Mouse (Mus musculus): ENCODE measurements around the gene Fbxl2.

Gene Fbxl2

DNA sequence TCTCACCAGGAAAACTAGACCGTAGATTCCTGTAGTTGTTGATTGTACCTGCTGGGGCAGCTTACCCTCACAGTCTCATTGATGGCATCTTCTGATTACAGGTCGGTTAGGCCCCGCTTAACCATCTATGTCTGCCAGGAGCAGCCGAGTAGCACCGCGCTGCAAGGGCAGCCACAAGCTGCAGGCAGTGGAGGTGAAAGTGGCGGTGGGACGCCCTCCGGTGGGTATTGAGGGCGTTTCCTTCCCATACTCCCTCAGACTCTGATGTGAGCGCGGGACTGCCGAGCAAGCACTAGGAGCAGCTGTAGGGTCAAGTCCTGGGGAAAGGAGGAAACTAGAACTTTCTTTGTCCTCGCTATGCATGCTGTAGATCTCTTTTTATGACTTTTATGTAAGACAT lies 76.0 kb downstream of the Fbxl2 start:
- DNase-seq = no peak

DNA sequence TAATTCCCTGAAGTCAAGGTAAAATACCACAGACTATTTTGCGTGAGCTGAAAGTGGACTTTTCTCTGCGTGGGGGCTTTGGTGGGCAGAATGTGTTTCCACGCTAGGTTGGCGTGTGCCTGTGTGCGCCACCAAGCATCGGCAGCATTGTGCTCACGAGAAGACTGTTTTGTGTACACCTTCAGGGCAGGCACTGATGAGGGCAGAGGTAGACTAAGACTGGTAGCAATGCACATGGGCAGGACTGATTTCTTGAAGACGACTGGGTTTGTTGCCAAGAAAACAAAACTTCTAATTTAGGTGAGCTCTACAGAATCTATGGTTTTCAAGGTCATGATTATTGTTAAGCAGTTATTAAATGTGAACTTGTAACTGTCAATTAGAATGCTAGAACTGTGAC lies 76.6 kb downstream of the Fbxl2 start:
- no peak for DNase-seq

- DNase-seq = no peak
Observed at GRCm38 (mm10) chr9:113968967-113969366, 77.0 kb downstream of the Fbxl2 start.

- DNase-seq = no peak
Observed at GRCm38 (mm10) chr9:113966838-113967237, 79.2 kb downstream of the Fbxl2 start.

GRCm38 (mm10) chr9:113964415-113964814 lies 81.6 kb downstream of the Fbxl2 start:
- no peak for DNase-seq

DNA sequence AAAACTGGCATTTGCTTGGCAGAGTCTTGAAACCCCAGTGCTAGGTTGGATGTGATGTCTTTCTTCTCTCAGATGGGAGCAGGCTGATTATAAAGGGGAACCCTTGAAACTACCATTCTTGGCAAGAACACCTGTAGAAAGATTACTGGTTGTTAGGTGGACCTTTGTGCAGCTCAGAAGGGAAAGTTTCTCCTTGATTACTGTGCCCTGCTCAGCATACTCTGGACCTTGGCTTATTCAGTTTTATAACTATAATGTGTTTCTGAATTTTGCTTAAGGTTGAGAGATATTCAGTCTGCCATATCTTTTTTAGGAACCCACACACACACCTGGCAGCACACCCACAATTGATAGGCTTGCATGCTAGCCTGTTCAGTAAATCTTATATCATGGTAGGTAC lies 82.3 kb downstream of the Fbxl2 start:
- DNase-seq = no peak

GRCm38 (mm10) chr9:113957777-113958176 lies 88.2 kb downstream of the Fbxl2 start:
- DNase-seq = no peak

- DNase-seq = no peak
Observed at GRCm38 (mm10) chr9:113947216-113947615, 98.8 kb downstream of the Fbxl2 start.

GRCm38 (mm10) chr9:113943372-113943771 lies 102.6 kb downstream of the Fbxl2 start:
- no peak for DNase-seq

DNA sequence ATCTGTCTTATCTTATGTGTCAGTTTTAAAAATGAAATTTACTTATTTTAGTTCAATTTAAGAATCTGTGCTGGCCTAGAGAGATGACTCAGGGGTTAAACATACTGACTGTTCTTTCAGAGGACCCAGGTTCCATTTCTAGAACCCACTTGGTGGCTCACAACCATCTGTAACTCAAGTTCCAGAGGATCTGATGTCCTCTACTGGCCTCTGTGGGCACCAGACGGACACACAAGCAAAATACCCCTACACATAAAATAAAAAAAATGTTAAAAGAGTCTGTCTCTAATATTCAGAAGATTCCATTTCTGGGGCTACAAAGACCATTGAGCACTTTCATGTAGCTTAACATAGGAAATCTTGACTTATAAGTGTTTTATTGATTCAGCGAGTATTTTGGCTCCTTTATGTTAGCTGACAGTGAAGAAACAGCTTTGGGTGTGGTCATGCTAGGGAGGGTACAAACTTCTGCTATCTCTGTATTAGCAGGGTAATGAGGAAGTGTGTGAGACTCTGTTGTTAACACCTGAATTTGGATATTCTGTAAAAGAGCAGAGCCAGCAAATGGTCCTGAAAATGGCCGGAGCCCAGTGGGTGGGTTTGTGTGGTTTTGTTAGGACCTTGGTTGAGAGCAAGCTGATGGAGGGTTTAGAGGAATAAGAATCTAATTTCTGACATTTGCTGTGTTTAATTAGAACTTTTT lies 104.7 kb downstream of the Fbxl2 start:
- DNase-seq = no peak

DNA sequence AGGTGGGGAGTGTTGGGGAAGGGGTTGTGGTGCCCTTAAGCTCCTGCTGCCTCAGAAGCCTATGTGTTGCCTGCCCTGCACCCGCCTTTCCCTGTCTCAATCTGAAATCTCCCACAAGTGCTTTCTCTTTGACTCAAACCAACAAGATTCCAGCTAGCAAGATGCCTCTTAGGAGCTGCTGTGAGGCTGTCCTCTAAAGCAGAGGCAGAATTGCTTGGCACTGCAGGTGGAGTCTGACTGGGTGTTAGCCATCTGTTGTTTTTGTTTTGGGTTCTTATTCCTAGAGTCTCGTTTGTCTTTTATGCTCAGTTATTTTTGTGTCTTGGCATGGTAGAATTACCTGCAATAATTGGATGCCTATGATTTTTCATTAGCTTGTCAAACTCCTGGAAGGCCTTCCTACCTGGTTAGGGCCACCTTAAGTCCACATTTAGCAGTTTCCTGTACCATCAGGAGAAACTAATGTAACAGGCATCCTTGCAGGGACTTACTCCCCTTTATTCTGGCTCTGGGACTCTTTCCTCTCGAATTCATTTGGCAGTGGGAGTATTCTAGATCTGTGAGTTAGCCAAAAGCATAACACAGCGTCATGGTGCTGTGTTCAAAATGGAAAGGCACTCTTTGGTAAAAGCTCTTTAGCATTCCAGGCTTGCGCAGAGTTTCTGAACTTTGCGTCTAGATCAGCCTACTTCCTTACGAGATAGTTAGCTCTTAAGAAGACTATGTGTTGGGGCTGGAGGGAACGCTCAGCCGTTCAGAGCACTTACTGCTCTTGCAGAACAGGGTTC lies 106.7 kb downstream of the Fbxl2 start:
- DNase-seq = no peak

GRCm38 (mm10) chr9:113935638-113936037 lies 110.4 kb downstream of the Fbxl2 start:
- no peak for DNase-seq

DNA sequence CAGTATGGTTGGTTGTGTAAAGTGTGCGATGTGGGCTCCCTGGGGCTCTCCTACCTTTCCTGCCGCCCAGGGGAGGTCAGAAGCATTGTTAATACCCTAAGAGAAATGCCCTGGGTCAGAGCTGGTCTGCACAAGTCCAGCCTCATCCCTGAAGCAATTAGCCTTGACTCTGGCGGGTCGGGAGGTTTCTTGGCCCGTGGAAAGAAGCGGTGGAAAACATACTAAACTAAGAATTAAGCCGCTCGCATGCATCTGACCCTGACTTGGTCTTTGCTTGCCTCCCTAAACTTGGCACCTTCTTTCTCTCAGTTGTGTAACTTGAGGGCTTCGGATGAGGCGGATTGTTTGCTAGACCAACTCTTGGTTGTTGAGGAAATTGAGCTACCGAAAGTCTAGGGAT lies 113.5 kb downstream of the Fbxl2 start:
- no peak for DNase-seq

DNA sequence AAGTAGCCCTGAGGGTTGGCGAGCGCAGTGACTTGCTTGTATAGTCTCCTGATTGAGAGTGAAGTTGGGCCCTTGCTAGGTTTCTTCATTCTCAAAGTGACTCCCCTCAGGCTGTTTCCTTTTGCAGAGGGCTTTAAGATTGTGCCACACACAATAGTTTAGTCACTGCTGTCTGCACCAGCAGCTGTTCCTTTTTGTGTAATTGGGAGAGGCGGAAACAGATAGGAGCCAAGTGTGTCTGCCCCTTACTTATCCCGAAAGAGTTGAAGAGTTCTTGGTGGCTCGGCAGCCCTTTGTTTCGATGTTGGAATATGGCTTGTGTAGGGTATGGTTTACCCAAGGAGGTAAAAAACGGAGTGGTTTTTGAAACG lies 113.9 kb downstream of the Fbxl2 start:
- DNase-seq = peak in 1 of 2 experiments; percentile 4

DNA sequence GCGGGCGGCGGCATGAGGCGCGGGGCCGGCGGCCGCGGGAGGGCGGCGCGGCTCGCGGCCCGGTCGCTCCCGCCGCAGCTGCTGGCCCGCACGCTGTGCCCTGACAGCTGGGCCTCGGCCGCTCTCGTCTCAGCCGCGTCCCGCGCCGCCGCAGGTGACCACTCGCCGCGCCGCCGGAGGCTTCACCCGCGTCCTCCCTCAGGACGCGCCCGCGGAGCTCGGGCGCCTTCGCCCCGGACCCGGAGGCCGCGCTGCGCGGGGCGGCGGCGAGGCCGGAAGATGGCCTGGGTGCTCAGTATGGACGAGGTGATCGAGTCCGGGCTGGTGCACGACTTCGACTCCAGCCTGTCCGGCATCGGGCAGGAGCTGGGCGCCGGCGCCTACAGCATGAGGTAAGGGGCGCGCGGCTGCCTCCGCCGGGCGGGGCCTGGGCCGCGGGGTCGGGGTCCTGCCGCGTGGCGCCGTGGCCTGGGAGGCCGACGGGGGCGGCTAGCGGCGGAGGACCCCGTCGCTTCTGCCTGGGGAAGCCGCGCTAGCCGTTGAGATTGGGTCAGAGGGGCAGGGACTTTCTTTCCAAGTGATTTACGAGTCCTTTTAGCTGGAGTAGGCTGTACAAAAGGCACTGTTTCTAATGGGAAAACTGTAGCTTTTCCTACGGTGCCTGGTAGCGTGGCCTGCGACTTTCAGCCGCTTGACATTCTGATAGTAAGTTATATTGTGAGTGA lies 114.5 kb downstream of the Fbxl2 start:
- DNase-seq = peak; percentile 37 to 56

DNA sequence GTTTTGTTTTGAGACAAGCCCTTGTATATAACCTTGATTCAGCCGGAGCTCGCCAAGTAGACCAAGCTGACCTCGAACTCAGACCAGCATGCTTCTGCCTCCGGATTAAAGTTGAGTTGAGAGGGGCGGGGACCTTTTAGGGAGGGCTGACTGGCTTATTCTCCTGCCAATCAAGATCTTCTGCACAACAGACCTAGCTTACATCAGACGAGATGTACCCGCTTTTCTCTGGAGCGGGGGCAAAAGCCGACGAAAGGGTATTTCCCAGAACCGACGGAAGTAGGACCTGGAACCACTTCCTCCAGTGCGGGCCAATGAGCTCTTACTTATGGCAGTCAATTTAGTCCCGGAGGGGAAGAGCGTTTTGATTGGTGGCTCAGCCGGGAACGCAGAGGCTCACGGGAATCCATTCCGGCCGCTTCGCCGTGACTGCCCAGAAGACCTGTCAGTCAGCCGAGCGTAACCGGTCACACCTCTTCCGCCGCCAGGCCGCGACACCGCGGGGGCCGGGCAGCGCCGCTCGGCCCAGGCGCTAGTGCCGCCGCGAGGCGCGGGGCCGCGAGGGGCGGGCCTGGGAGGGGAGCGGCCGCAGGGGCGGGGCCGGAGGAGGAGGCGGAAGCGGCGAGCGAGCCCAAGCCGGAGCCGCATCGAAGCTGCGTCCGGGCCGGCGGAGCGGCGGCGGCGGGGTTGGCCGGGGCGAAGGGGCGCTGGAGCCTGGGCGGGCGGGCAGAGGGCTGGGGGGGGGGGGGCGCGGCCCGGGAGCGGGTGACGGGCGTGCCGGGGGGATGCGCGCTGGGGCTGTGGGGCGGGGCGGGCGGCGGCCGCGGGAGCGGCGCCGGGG lies 115.2 kb downstream of the Fbxl2 start, which contains the start of gene Ubp1:
Ubp1 (plus strand) TSS at position 401 of the 841 bp plus-strand sequence.
- peak; percentile 91 to 95 for DNase-seq

DNA sequence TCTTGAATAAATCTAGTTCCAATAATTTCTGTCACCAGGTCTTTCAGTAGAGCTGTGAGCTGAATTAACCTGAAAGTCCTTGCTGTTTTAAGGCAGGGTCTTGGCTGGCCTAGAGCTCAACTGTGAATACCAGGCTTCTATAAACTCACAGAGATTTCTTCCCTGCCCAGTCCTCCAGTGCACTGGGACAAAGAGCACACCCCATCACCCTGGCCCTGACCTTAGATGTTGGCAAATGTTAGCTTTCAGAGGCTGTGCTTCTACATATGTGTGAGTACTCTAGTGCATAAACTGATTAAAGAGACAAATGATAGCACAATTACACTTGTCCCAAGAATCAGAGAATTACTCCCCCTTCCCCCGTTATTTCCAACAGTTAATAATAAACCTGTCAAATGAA lies 116.3 kb downstream of the Fbxl2 start:
- no peak for DNase-seq

- no peak for DNase-seq
Observed at GRCm38 (mm10) chr9:113928591-113928990, 117.4 kb downstream of the Fbxl2 start.

DNA sequence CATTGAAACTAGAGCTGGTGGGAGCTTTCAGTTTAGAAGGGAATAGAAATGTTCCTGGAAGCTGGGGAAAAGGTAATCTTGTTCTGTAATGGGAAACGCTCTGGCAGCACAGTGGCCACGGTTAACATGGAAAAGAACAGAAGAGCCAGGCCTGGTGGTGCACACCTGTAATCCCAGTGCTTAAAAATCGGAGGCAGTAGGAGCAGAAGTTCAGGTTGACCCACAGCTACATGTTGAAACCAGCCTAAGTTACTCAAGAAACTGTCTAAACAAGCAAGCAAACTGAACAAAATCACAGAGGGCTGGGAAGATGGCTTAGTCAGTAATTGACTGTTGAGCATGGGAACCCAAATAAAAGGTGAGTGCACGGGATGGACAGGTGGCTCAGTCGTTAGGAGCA lies 121.1 kb downstream of the Fbxl2 start:
- DNase-seq = no peak

DNA sequence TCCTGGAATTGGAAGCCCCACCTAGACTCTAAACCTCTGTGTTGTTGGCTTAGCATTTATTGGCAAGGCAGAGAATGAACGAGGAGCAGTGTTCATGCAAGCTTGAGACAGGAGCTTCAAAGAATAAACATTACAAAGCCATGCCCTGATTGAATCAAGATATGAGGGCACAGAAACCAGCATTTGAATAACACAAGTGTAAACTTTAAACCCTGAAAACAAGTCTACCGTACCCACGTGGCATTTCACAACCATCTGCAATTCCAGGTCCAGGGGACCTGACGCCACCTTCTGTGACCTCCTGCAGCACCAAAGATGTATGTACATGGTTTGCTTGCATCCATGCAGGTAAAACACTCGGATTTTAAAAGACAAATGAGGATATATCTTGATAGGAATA lies 123.3 kb downstream of the Fbxl2 start:
- DNase-seq = no peak

- no peak for DNase-seq
Observed at GRCm38 (mm10) chr9:113915789-113916188, 130.2 kb downstream of the Fbxl2 start.

Measured in thymus, postnatal 36 days (tissue).